Comparison of ENCODE assay signal across 21 mouse cellular contexts in genomic region chr4:77259972-77260290, GRCm38 (mm10).
A peak's percentile ranks its signal among the peaks of the same experiment; 100 is the strongest.
DNase-seq lines count a peak whose midpoint lies in the region; ATAC-seq lines count a peak whose summit lies in the region.
"Had no signal": no experiment of that assay in that cellular context is flagged by ENCODE, and none has a peak within 500 bp of the region (broad histone marks: within the 10 kb centered on the region; RNA-seq: fewer than 3 reads in every experiment).

No protein-coding gene starts in this region.

- WGBS in heart, embryonic 13.5 days: 64% methylated on average over 1 of the region's 1 CpGs
- WGBS in heart, embryonic 16.5 days: 49% methylated on average over 1 of the region's 1 CpGs
- 64% methylated on average over 1 of the region's 1 CpGs for WGBS in hindbrain, embryonic 15.5 days
- 76% methylated on average over 1 of the region's 1 CpGs for WGBS in hindbrain, embryonic 11.5 days
- 72% methylated on average over 1 of the region's 1 CpGs for WGBS in neural tube, embryonic 13.5 days

- no peak for DNase-seq in heart, adult 9 months (ENCODE audit: low spot score in 2 of 2)
- DNase-seq in heart, adult 11 months: no peak
- no peak for DNase-seq in hindbrain, embryonic 11.5 days (ENCODE audit: low spot score)
- DNase-seq in neural tube, embryonic 10.5 days (ENCODE audit: extremely low spot score, low spot score): no peak
- DNase-seq: adrenal gland, postnatal 36 days; B cell, adult 2 months; cerebellum, adult 18-20 months; cerebellum, adult 9-10 months; heart, adult 2 months; kidney, adult 18-20 months had no signal

- no peak overlapping the region for H3K9ac ChIP-seq in heart, embryonic 13.5 days
- H3K9ac ChIP-seq in heart, embryonic 16.5 days (ENCODE audit: low read length): no peak overlapping the region
- H3K9ac ChIP-seq in hindbrain, embryonic 15.5 days: no peak overlapping the region
- H3K9ac ChIP-seq in hindbrain, embryonic 11.5 days (ENCODE audit: low read depth, low read length): no peak overlapping the region
- H3K9ac ChIP-seq in neural tube, embryonic 13.5 days: no peak overlapping the region

- H3K4me2 ChIP-seq in heart, embryonic 13.5 days: peak overlapping the region; percentile 26
- H3K4me2 ChIP-seq in heart, embryonic 16.5 days (ENCODE audit: low read depth, low read length): peak overlapping the region; percentile 55
- no peak overlapping the region for H3K4me2 ChIP-seq in hindbrain, embryonic 15.5 days
- no peak overlapping the region for H3K4me2 ChIP-seq in hindbrain, embryonic 11.5 days (replicated peaks; ENCODE audit: low read depth, low read length)
- H3K4me2 ChIP-seq in neural tube, embryonic 13.5 days: no peak overlapping the region; the same call in 1 of the 2 replicates
- H3K4me2 ChIP-seq: heart, embryonic 11.5 days had no signal

- peak overlapping the region; percentile 53; the same call in 1 of the 2 replicates for H3K27ac ChIP-seq in heart, embryonic 13.5 days (replicated peaks)
- no peak overlapping the region for H3K27ac ChIP-seq in heart, embryonic 16.5 days (ENCODE audit: low read length)
- H3K27ac ChIP-seq in hindbrain, embryonic 15.5 days (replicated peaks): no peak overlapping the region
- H3K27ac ChIP-seq in hindbrain, embryonic 11.5 days (ENCODE audit: low read depth, low read length): no peak overlapping the region
- peak overlapping the region; percentile 49; the same call in 1 of the 2 replicates for H3K27ac ChIP-seq in neural tube, embryonic 13.5 days (replicated peaks)
- H3K27ac ChIP-seq: forebrain, embryonic 10.5 days; heart, adult 2 months; hindbrain, postnatal 0 days had no signal

- no peaks in the 10 kb centered on the region for H3K27me3 ChIP-seq in heart, embryonic 13.5 days (replicated peaks)
- no peaks in the 10 kb centered on the region for H3K27me3 ChIP-seq in heart, embryonic 16.5 days (ENCODE audit: control insufficient read depth, insufficient read depth, low read length)
- no peaks in the 10 kb centered on the region for H3K27me3 ChIP-seq in hindbrain, embryonic 15.5 days
- no peaks in the 10 kb centered on the region for H3K27me3 ChIP-seq in hindbrain, embryonic 11.5 days (ENCODE audit: control insufficient read depth, insufficient read depth, low read length)
- no peaks in the 10 kb centered on the region for H3K27me3 ChIP-seq in neural tube, embryonic 13.5 days
- H3K27me3 ChIP-seq: CH12.LX, Patski had no signal

- no peak for ATAC-seq in heart, embryonic 13.5 days (ENCODE audit: extremely low read depth, insufficient number of reproducible peaks, low FRiP score, low TSS enrichment)
- no peak for ATAC-seq in heart, embryonic 16.5 days (replicated peaks; ENCODE audit: extremely low read depth, insufficient read depth, low FRiP score)
- 0 out of 2 replicates have a peak, but pooled peaks have one; percentile 23 for ATAC-seq in hindbrain, embryonic 15.5 days (ENCODE audit: low FRiP score, low read depth)
- ATAC-seq in hindbrain, embryonic 11.5 days (ENCODE audit: low FRiP score): no peak
- peak; percentile 51; the same call in 1 of the 2 replicates for ATAC-seq in neural tube, embryonic 13.5 days (ENCODE audit: low read depth)
- ATAC-seq: inflammation-experienced regulatory T-cells, adult 6 months; Patski had no signal

- H3K4me1 ChIP-seq in heart, embryonic 13.5 days: peaks cover 8% of the 10 kb centered on the region
- H3K4me1 ChIP-seq in heart, embryonic 16.5 days (ENCODE audit: control insufficient read depth, insufficient read depth, low read length): peaks cover 6% of the 10 kb centered on the region; the same call in 1 of the 2 replicates
- H3K4me1 ChIP-seq in hindbrain, embryonic 15.5 days (replicated peaks): 0 out of 2 replicates have a peak, but pooled peaks cover 4% of the 10 kb centered on the region
- H3K4me1 ChIP-seq in hindbrain, embryonic 11.5 days (replicated peaks; ENCODE audit: control insufficient read depth, insufficient read depth, low read length): no peaks in the 10 kb centered on the region
- peaks cover 16% of the 10 kb centered on the region for H3K4me1 ChIP-seq in neural tube, embryonic 13.5 days (replicated peaks)
- H3K4me1 ChIP-seq: forebrain, embryonic 10.5 days had no signal

- H3K9me3 ChIP-seq in heart, embryonic 13.5 days: no peaks in the 10 kb centered on the region
- no peaks in the 10 kb centered on the region for H3K9me3 ChIP-seq in heart, embryonic 16.5 days (replicated peaks; ENCODE audit: control insufficient read depth, low read length)
- no peaks in the 10 kb centered on the region for H3K9me3 ChIP-seq in hindbrain, embryonic 15.5 days
- no peaks in the 10 kb centered on the region for H3K9me3 ChIP-seq in hindbrain, embryonic 11.5 days (ENCODE audit: control insufficient read depth, low read length)
- H3K9me3 ChIP-seq in neural tube, embryonic 13.5 days: no peaks in the 10 kb centered on the region
- H3K9me3 ChIP-seq: forebrain, embryonic 10.5 days; G1E had no signal

- H3K36me3 ChIP-seq in heart, embryonic 13.5 days: no peaks in the 10 kb centered on the region
- no peaks in the 10 kb centered on the region for H3K36me3 ChIP-seq in heart, embryonic 16.5 days (ENCODE audit: control insufficient read depth, insufficient read depth)
- no peaks in the 10 kb centered on the region for H3K36me3 ChIP-seq in hindbrain, embryonic 15.5 days
- H3K36me3 ChIP-seq in hindbrain, embryonic 11.5 days (ENCODE audit: control insufficient read depth, insufficient read depth, low read length): no peaks in the 10 kb centered on the region
- H3K36me3 ChIP-seq in neural tube, embryonic 13.5 days: no peaks in the 10 kb centered on the region
- H3K36me3 ChIP-seq: forebrain, embryonic 10.5 days; G1E had no signal

- no peak overlapping the region for H3K4me3 ChIP-seq in heart, embryonic 13.5 days
- no peak overlapping the region for H3K4me3 ChIP-seq in heart, embryonic 16.5 days (ENCODE audit: low read length)
- H3K4me3 ChIP-seq in hindbrain, embryonic 15.5 days: no peak overlapping the region
- H3K4me3 ChIP-seq in hindbrain, embryonic 11.5 days (ENCODE audit: low read depth, low read length): no peak overlapping the region
- no peak overlapping the region for H3K4me3 ChIP-seq in neural tube, embryonic 13.5 days
- H3K4me3 ChIP-seq: forebrain, embryonic 10.5 days; heart, adult 2 months had no signal

Comparison
In these comparisons a context has a peak if more than half of its experiments do, and no peak if none do; other contexts are left out.
1. ATAC-seq: peak in hindbrain, embryonic 15.5 days (single experiment) and neural tube, embryonic 13.5 days (single experiment); none in heart, embryonic 13.5 days (single experiment), heart, embryonic 16.5 days (single experiment) and hindbrain, embryonic 11.5 days (single experiment).
2. H3K27ac ChIP-seq: peak in heart, embryonic 13.5 days (single experiment) and neural tube, embryonic 13.5 days (single experiment); none in heart, embryonic 16.5 days (single experiment), hindbrain, embryonic 15.5 days (single experiment) and hindbrain, embryonic 11.5 days (single experiment).
3. H3K4me2 ChIP-seq: peak in heart, embryonic 13.5 days (single experiment) and heart, embryonic 16.5 days (single experiment); none in hindbrain, embryonic 15.5 days (single experiment), hindbrain, embryonic 11.5 days (single experiment) and neural tube, embryonic 13.5 days (single experiment).